8 mouse cellular contexts compared by ENCODE assay signal in the genomic region with DNA sequence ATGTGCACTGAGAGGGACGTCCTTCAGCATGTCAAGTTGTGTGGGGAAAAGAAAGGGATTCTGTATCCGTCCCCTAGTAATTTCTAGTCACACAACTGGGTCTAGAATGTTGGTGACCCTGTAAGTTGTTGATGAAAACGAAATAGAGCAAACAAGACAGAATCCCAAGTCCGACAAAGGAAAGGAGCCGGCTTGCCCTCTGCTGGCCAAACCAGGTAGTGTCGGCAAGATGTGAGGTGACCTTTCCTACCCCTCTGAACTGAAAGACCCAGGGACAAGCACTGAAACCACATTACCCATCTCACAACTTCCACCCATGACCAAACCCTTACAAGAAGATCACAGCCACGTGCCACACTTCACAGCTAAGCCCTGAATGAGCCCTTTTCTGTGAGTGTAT. TPM values are rescaled to one million over a fixed set of nuclear protein-coding genes. Genes with fewer than 3 reads are reported as not detected.
DNase-seq lines count a peak whose midpoint lies in the region; ATAC-seq and TF ChIP-seq lines count a peak whose summit lies in the region.

No protein-coding gene starts in this region.

- H3K9me3 ChIP-seq in midbrain, embryonic 14.5 days (ENCODE audit: control insufficient read depth, low read length) = no peaks in the 10 kb centered on the region
- no peaks in the 10 kb centered on the region for H3K9me3 ChIP-seq in midbrain, embryonic 16.5 days (replicated peaks; ENCODE audit: control insufficient read depth, low read length, poor library complexity, severe bottlenecking)

- H3K27me3 ChIP-seq in midbrain, embryonic 14.5 days (ENCODE audit: control insufficient read depth, insufficient read depth, low read length) = no peaks in the 10 kb centered on the region
- H3K27me3 ChIP-seq in midbrain, embryonic 16.5 days (ENCODE audit: control insufficient read depth, insufficient read depth, low read depth, low read length) = no peaks in the 10 kb centered on the region
- H3K27me3 ChIP-seq in Patski = peaks cover 4% of the 10 kb centered on the region

- CTCF ChIA-PET in Patski (lab: Charles Lee) = interaction anchor here (1.1 to 1.7 kb wide), 4 partner anchors 10 to 32 kb away, joined by 3 to 7 read pairs (median 4); no protein-coding TSS in a partner anchor

- in situ Hi-C loops in Patski (cut with MboI; ENCODE audit: low pct_unique_long_range_greater_than_20kb) = no loop called here

- H3K9ac ChIP-seq in midbrain, embryonic 14.5 days (replicated peaks; ENCODE audit: low read length) = no peak overlapping the region
- no peak overlapping the region for H3K9ac ChIP-seq in midbrain, embryonic 16.5 days (ENCODE audit: low read depth, low read length)

- peak; percentile 88 for TF ChIP-seq CTCF in Patski (IDR thresholded peaks at IDR 0.05)
- peak; percentile 86 for TF ChIP-seq CTCF in left cerebral cortex, adult 2 months (IDR thresholded peaks at IDR 0.05)

- ATAC-seq in midbrain, embryonic 14.5 days (ENCODE audit: low FRiP score, low TSS enrichment) = no peak
- ATAC-seq in midbrain, embryonic 16.5 days = no peak
- no peak for ATAC-seq in Patski

- peak; percentile 76 for DNase-seq in midbrain, embryonic 14.5 days
- DNase-seq in Patski (ENCODE audit: low read depth, low spot score) = no peak
- DNase-seq in cerebellum, adult 9-10 months = peak; percentile 68
- DNase-seq in gastrocnemius, postnatal 36 days = peak; percentile 28 to 50
- DNase-seq in left cerebral cortex, adult 2 months (ENCODE audit: extremely low spot score in 1 of 2, low spot score in 2 of 2) = peak; percentile 63 to 81
- peak; percentile 36 to 63 for DNase-seq in natural killer cell, adult 2 months (ENCODE audit: low spot score in 2 of 2)
- DNase-seq in thymus, postnatal 10 days (ENCODE audit: low spot score in 2 of 2) = peak; percentile 32 to 72

- POLR2A ChIA-PET in Patski (lab: Charles Lee) = no interaction called here

- 12% methylated on average over 7 of the region's 7 CpGs for WGBS in midbrain, embryonic 14.5 days
- WGBS in midbrain, embryonic 16.5 days = 11% methylated on average over 7 of the region's 7 CpGs

- no peak overlapping the region for H3K4me3 ChIP-seq in midbrain, embryonic 14.5 days (replicated peaks; ENCODE audit: low read depth, low read length)
- no peak overlapping the region for H3K4me3 ChIP-seq in midbrain, embryonic 16.5 days (ENCODE audit: low read depth, low read length)
- H3K4me3 ChIP-seq in left cerebral cortex, adult 2 months = no peak overlapping the region

- H3K36me3 ChIP-seq in midbrain, embryonic 14.5 days (ENCODE audit: control insufficient read depth, insufficient read depth, low read length) = no peaks in the 10 kb centered on the region
- H3K36me3 ChIP-seq in midbrain, embryonic 16.5 days (ENCODE audit: control insufficient read depth, insufficient read depth, low read length) = no peaks in the 10 kb centered on the region

- H3K4me2 ChIP-seq in midbrain, embryonic 14.5 days (ENCODE audit: low read length) = no peak overlapping the region
- no peak overlapping the region for H3K4me2 ChIP-seq in midbrain, embryonic 16.5 days (ENCODE audit: low read length)

- no peaks in the 10 kb centered on the region for H3K4me1 ChIP-seq in midbrain, embryonic 14.5 days (ENCODE audit: control insufficient read depth, insufficient read depth, low read length)
- no peaks in the 10 kb centered on the region for H3K4me1 ChIP-seq in midbrain, embryonic 16.5 days (ENCODE audit: control insufficient read depth, insufficient read depth, low read length)

- no peak overlapping the region for H3K27ac ChIP-seq in midbrain, embryonic 14.5 days (replicated peaks; ENCODE audit: low read depth, low read length)
- H3K27ac ChIP-seq in midbrain, embryonic 16.5 days (ENCODE audit: low read length) = no peak overlapping the region
- H3K27ac ChIP-seq in left cerebral cortex, adult 2 months = no peak overlapping the region

- intact Hi-C loops in gastrocnemius, postnatal 36 days (cut with DNase I) = no loop called here
- intact Hi-C loops in left cerebral cortex, adult 2 months (cut with DNase I) = no loop called here

RNA-seq across cellular contexts. Expression of gene Tbc1d30, which starts 20.1 kb away (rescaled TPM):
- 16.6 and 17.0 TPM in 2 replicates for polyA plus RNA-seq in midbrain, embryonic 14.5 days (2014; fragmentation: Nextera tagmentation; extraction: Ambion mirVana)
- 14.7 and 15.1 TPM in 2 replicates for polyA plus RNA-seq in midbrain, embryonic 16.5 days (2015; fragmentation: Nextera tagmentation; extraction: Ambion mirVana)
- 0.24 TPM for polyA plus RNA-seq in Patski (2021)
- under 1 TPM; 0.42 to 0.46 TPM for total RNA-seq in gastrocnemius, postnatal 36 days (2021)
- 10 to 100 TPM; 88.1 to 91.0 TPM for total RNA-seq in left cerebral cortex, adult 2 months (2021)

RNA-seq across cellular contexts. Expression of gene Gns, which starts 34.0 kb away (rescaled TPM):
- polyA plus RNA-seq in midbrain, embryonic 14.5 days (2014; fragmentation: Nextera tagmentation; extraction: Ambion mirVana) = 36.5 and 47.2 TPM in 2 replicates
- polyA plus RNA-seq in midbrain, embryonic 16.5 days (2015; fragmentation: Nextera tagmentation; extraction: Ambion mirVana) = 38.3 and 38.6 TPM in 2 replicates
- polyA plus RNA-seq in Patski (2021) = 198 TPM
- total RNA-seq in gastrocnemius, postnatal 36 days (2021) = 10 to 100 TPM; 24.6 to 27.9 TPM
- total RNA-seq in left cerebral cortex, adult 2 months (2021) = 10 to 100 TPM; 82.3 to 86.4 TPM

Comparison
In these comparisons a context has a peak if more than half of its experiments do, and no peak if none do; other contexts are left out.
1. RNA of gene Tbc1d30, which starts 20.1 kb away (polyA plus RNA-seq): 16.6 to 17.0 TPM in midbrain, embryonic 14.5 days and 14.7 to 15.1 TPM in midbrain, embryonic 16.5 days; 0.24 TPM in Patski (single experiment); every median in the first group is over 10 times any median in the second.